In genomic region chr8:75018274-75018972, GRCm38 (mm10) we compare ENCODE assay signal across 11 mouse cellular contexts. TPM values are rescaled to one million over a fixed set of nuclear protein-coding genes. Genes with fewer than 3 reads are reported as not detected.
DNase-seq lines count a peak whose midpoint lies in the region; ATAC-seq and TF ChIP-seq lines count a peak whose summit lies in the region.
"Had no signal": no experiment of that assay in that cellular context is flagged by ENCODE, and none has a peak within 500 bp of the region (broad histone marks: within the 10 kb centered on the region; RNA-seq: fewer than 3 reads in every experiment).

No protein-coding gene starts in this region.

- POLR2A ChIA-PET in Patski (lab: Charles Lee), result interaction anchor here (0.6 to 0.8 kb wide), 2 partner anchors 57 to 1806 kb away, joined by 3 to 7 read pairs; no protein-coding TSS in a partner anchor

- in situ Hi-C loops in Patski (cut with MboI; ENCODE audit: low pct_unique_long_range_greater_than_20kb), result no loop called here

- no peak overlapping the region for H3K27ac ChIP-seq in lung, embryonic 16.5 days (ENCODE audit: low read length)
- no peak overlapping the region for H3K27ac ChIP-seq in liver, embryonic 16.5 days (ENCODE audit: low read length)
- H3K27ac ChIP-seq in forebrain, embryonic 14.5 days (ENCODE audit: low read depth, low read length), result no peak overlapping the region
- H3K27ac ChIP-seq: forebrain, embryonic 10.5 days; hindbrain, postnatal 0 days had no signal

- no peak overlapping the region for H3K4me3 ChIP-seq in lung, embryonic 16.5 days (ENCODE audit: low read length)
- H3K4me3 ChIP-seq in liver, embryonic 16.5 days (ENCODE audit: low read depth, low read length), result no peak overlapping the region
- H3K4me3 ChIP-seq in forebrain, embryonic 14.5 days (ENCODE audit: low read depth, low read length), result no peak overlapping the region
- H3K4me3 ChIP-seq: forebrain, embryonic 10.5 days had no signal

- peaks cover 25% of the 10 kb centered on the region for H3K36me3 ChIP-seq in lung, embryonic 16.5 days (ENCODE audit: control insufficient read depth, insufficient read depth, low read length)
- H3K36me3 ChIP-seq in liver, embryonic 16.5 days (ENCODE audit: control insufficient read depth, insufficient read depth), result peaks cover 22% of the 10 kb centered on the region
- H3K36me3 ChIP-seq in forebrain, embryonic 14.5 days (ENCODE audit: control insufficient read depth, insufficient read depth, low read length), result peaks cover 30% of the 10 kb centered on the region

- peak; percentile 54 for ATAC-seq in lung, embryonic 16.5 days (ENCODE audit: low read depth)
- peak; percentile 99 for ATAC-seq in Patski
- peak; percentile 21; the same call in 1 of the 2 replicates for ATAC-seq in liver, embryonic 16.5 days (ENCODE audit: low read depth)
- ATAC-seq in granulocyte monocyte progenitor cell, adult 5-6 weeks (replicated peaks; ENCODE audit: poor library complexity, severe bottlenecking), result no peak
- ATAC-seq in forebrain, embryonic 14.5 days, result no peak
- ATAC-seq: hindbrain, postnatal 0 days had no signal

- 21% methylated on average over 5 of the region's 5 CpGs for WGBS in lung, embryonic 16.5 days
- 61% methylated on average over 5 of the region's 5 CpGs for WGBS in liver, embryonic 16.5 days (ENCODE audit: insufficient replicate concordance)
- 51% methylated on average over 5 of the region's 5 CpGs for WGBS in forebrain, embryonic 14.5 days

- no peak for DNase-seq in lung, adult 18-20 months
- DNase-seq in Patski (ENCODE audit: low read depth, low spot score), result peak; percentile 56
- peak; percentile 25 for DNase-seq in kidney, adult 18-20 months
- no peak for DNase-seq in forebrain, embryonic 14.5 days (ENCODE audit: low spot score)
- DNase-seq: cerebellum, postnatal 25 days; thymus, postnatal 14 days had no signal

- H3K27me3 ChIP-seq in lung, embryonic 16.5 days (ENCODE audit: control insufficient read depth, insufficient read depth, low read depth, low read length), result no peaks in the 10 kb centered on the region
- no peaks in the 10 kb centered on the region for H3K27me3 ChIP-seq in Patski
- no peaks in the 10 kb centered on the region for H3K27me3 ChIP-seq in liver, embryonic 16.5 days (ENCODE audit: control insufficient read depth, insufficient read depth, low read depth, low read length)
- H3K27me3 ChIP-seq in forebrain, embryonic 14.5 days (replicated peaks; ENCODE audit: control insufficient read depth, insufficient read depth, low read length), result no peaks in the 10 kb centered on the region

- CTCF ChIA-PET in Patski (lab: Charles Lee), result interaction anchor here (1.3 kb wide), 1 partner anchor 72 kb away, joined by 4 read pairs; no protein-coding TSS in a partner anchor

- no peak overlapping the region for H3K9ac ChIP-seq in lung, embryonic 16.5 days (ENCODE audit: low read length)
- no peak overlapping the region for H3K9ac ChIP-seq in liver, embryonic 16.5 days (ENCODE audit: low read depth, low read length)
- H3K9ac ChIP-seq in forebrain, embryonic 14.5 days (ENCODE audit: low read length), result no peak overlapping the region

- TF ChIP-seq CTCF in Patski (IDR thresholded peaks at IDR 0.05), result no peak

- H3K4me1 ChIP-seq in lung, embryonic 16.5 days (replicated peaks; ENCODE audit: control insufficient read depth, insufficient read depth, low read length), result no peaks in the 10 kb centered on the region; the same call in 1 of the 2 replicates
- peaks cover 16% of the 10 kb centered on the region for H3K4me1 ChIP-seq in liver, embryonic 16.5 days (ENCODE audit: control insufficient read depth, low read depth, low read length)
- H3K4me1 ChIP-seq in forebrain, embryonic 14.5 days (ENCODE audit: control insufficient read depth, insufficient read depth, low read length), result no peaks in the 10 kb centered on the region

- no peaks in the 10 kb centered on the region for H3K9me3 ChIP-seq in lung, embryonic 16.5 days (ENCODE audit: control insufficient read depth, low read length)
- H3K9me3 ChIP-seq in liver, embryonic 16.5 days (replicated peaks; ENCODE audit: control insufficient read depth, low read length), result no peaks in the 10 kb centered on the region
- no peaks in the 10 kb centered on the region for H3K9me3 ChIP-seq in forebrain, embryonic 14.5 days (replicated peaks; ENCODE audit: control insufficient read depth, low read length)
- H3K9me3 ChIP-seq: forebrain, embryonic 10.5 days had no signal

- H3K4me2 ChIP-seq in lung, embryonic 16.5 days (ENCODE audit: low read depth, low read length), result no peak overlapping the region
- H3K4me2 ChIP-seq in liver, embryonic 16.5 days (ENCODE audit: low read depth, low read length), result no peak overlapping the region
- no peak overlapping the region for H3K4me2 ChIP-seq in forebrain, embryonic 14.5 days (ENCODE audit: low read length)

RNA-seq across cellular contexts. Expression of gene Tom1, which starts 15.1 kb away (rescaled TPM):
- 19.8 and 22.1 TPM in 2 replicates for polyA plus RNA-seq in lung, embryonic 16.5 days (2015; fragmentation: Nextera tagmentation; extraction: Ambion mirVana)
- 32.0 TPM for polyA plus RNA-seq in Patski (2021)
- 14.0 and 14.4 TPM in 2 replicates for polyA plus RNA-seq in liver, embryonic 16.5 days (2015; fragmentation: Nextera tagmentation; extraction: Ambion mirVana)
- 30.1 and 40.2 TPM in 2 replicates for total RNA-seq in granulocyte monocyte progenitor cell, adult 5-6 weeks (2014; fragmentation: Nextera tagmentation)
- total RNA-seq in granulocyte monocyte progenitor cell, adult 5-6 weeks (2017), result 20.2 and 48.9 TPM in 2 replicates
- 16.5 and 16.9 TPM in 2 replicates for polyA plus RNA-seq in forebrain, embryonic 14.5 days (2014; fragmentation: Nextera tagmentation; extraction: Ambion mirVana)

RNA-seq across cellular contexts. Expression of gene Hmgxb4, which starts 25.3 kb away (rescaled TPM):
- polyA plus RNA-seq in lung, embryonic 16.5 days (2015; fragmentation: Nextera tagmentation; extraction: Ambion mirVana), result 35.6 and 37.2 TPM in 2 replicates
- polyA plus RNA-seq in Patski (2021), result 35.8 TPM
- polyA plus RNA-seq in liver, embryonic 16.5 days (2015; fragmentation: Nextera tagmentation; extraction: Ambion mirVana), result 7.9 and 8.7 TPM in 2 replicates
- 59.6 and 71.8 TPM in 2 replicates for total RNA-seq in granulocyte monocyte progenitor cell, adult 5-6 weeks (2014; fragmentation: Nextera tagmentation)
- total RNA-seq in granulocyte monocyte progenitor cell, adult 5-6 weeks (2017), result 63.6 TPM in 2 replicates
- 50.0 and 56.9 TPM in 2 replicates for polyA plus RNA-seq in forebrain, embryonic 14.5 days (2014; fragmentation: Nextera tagmentation; extraction: Ambion mirVana)

Comparison
In these comparisons a context has a peak if more than half of its experiments do, and no peak if none do; other contexts are left out.
1. ATAC-seq: peak in lung, embryonic 16.5 days (single experiment), Patski (single experiment) and liver, embryonic 16.5 days (single experiment); none in granulocyte monocyte progenitor cell, adult 5-6 weeks (single experiment) and forebrain, embryonic 14.5 days (single experiment).
2. DNase-seq: peak in Patski (single experiment) and kidney, adult 18-20 months (single experiment); none in lung, adult 18-20 months (0 of 2) and forebrain, embryonic 14.5 days (single experiment).